Mouse (Mus musculus) thymus, postnatal 10 days (tissue): Measurements from ENCODE around the gene Vmn1r34.
"Not testable (repeated sequence)": the region's sequence is repeated elsewhere in the genome, so short reads cannot be mapped to it uniquely, and the experiment has no call there.

Source experiments
- DNase-seq, 2 experiments: peaks; one replicate each; pipeline ENCODE4 v3.0.0; 2021; ENCODE audit warnings: low spot score in 2 of 2

Gene Vmn1r34

DNA sequence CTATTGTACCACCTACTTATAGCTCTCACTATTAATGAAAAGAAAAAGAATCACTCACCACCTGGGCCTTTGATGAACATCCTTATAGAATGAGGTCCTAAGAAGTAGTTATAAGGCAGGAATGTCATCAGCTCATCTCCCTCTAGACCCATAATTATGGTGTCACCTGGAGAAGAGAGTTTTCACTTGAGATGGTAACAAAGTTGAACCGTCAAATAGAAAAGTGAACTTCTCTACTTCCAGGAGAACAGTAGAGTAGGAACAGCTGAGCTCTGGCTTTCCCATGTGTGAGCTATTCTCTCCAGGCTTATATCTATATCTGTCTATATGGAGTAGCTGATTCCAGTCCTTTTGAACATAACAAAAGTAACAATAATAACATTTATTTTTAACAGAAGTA, at the start of gene Vmn1r34:
Gene Vmn1r34, minus strand, starts transcription at position 101 of the 400 bp plus-strand sequence.
- no peak for DNase-seq

DNA sequence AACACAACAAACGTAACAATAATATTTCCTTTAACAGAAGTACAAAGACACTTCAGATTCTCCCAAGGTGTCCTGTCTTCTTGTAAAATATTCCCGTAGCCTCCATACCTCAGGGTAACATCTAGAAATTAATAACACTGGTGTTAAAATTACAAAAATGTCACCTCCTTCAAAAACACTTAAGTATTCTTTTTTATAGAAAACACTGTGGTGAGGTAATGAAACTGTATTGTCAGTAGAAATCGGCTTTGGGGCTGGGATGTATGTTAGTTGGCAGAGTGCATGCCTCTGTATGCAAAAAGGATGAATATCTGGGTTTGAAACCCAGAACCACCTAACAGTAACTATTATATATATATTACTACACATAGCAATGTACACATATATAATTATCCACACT, 42.1 kb upstream of the Vmn1r34 start, which contains the start of gene Vmn1r35:
Gene Vmn1r35, minus strand, starts transcription at position 101 of the 400 bp plus-strand sequence.
- DNase-seq, result no peak

DNA sequence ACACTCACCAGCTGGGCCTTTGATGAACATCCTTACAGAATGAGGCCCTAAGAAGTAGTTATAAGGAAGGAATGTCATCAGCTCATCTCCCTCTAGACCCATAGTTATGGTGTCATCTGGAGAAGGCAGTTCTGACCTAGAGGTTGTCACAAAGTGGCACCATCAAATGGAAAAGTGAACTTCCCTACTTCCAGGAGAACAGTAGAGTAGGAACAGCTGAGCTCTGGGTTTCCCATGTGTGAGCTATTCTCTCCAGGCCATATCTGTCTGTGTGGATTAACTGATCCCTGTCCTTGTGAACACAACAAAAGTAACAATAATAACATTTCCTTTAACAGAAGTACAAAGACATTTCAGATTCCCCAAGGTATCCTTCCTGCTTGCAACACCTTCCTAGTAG, 25.5 kb downstream of the Vmn1r34 start, which contains the start of gene Vmn1r33:
Gene Vmn1r33, minus strand, starts transcription at position 101 of the 400 bp plus-strand sequence.
- not testable (repeated sequence) for DNase-seq

DNA sequence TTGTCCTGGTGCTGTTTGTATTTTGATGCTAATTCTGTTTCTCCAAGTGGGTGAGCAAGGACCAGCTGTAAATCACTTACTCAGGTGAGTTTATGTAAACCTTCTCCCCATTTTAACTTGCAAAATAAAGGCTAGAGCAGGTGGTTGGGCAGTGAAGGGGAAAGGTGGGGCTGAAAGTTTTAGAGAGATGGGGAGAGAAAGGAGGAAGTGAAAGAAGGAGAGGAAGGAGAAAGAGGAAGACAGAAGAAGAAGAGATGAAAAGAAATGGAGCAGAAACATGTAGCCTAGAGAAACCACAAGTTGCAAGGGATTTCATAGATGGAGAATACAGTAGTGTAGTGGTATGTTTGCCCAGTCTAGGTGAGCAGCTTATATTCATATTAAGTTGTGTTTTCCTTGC, 47.9 kb downstream of the Vmn1r34 start:
- no peak for DNase-seq
